Mouse (Mus musculus) brown adipose tissue, adult 24 weeks (tissue): ENCODE measurements at regions not wholly inside any gene's neighbourhood (a gene's known extent, or its start where the extent isn't known, plus 50 kb on each side); places are given as distances from the start of the nearest gene placed in this dataset.

ENCODE experiments used
- H3K27ac ChIP-seq: fragments of 200-500 bp; replicated peaks from 2 replicates; pipeline ENCODE4 v1.5.1; 2012; ENCODE audit warnings: low read depth, mild to moderate bottlenecking, low read length
- H3K4me1 ChIP-seq: fragments of 200-500 bp; 2 replicates; pipeline ENCODE4 v1.6.1; 2012; ENCODE audit warnings: low read length, mixed read lengths; ENCODE audit not compliant: control insufficient read depth, insufficient read depth, insufficient read length
- H3K4me3 ChIP-seq: fragments of 200-500 bp; 2 replicates; pipeline ENCODE4 v1.5.1; 2012; ENCODE audit warnings: low read depth, mild to moderate bottlenecking, low read length, moderate library complexity; ENCODE audit not compliant: insufficient read depth

GRCm38 (mm10) chr3:102574320-102574719 is 104.6 kb downstream of the Ngf start:
- Histone ChIP-seq H3K4me1 (no peaks in the 10 kb centered on the region), H3K4me3 (no peak overlapping the region), H3K27ac (no peak overlapping the region)

- no peak overlapping the region for H3K27ac ChIP-seq
- no peaks in the 10 kb centered on the region for H3K4me1 ChIP-seq
- no peak overlapping the region for H3K4me3 ChIP-seq
Measured at GRCm38 (mm10) chr3:102576896-102577295, 107.2 kb downstream of the Ngf start.

- no peaks in the 10 kb centered on the region for H3K4me1 ChIP-seq
Measured at GRCm38 (mm10) chr3:102581830-102582229, 112.1 kb downstream of the Ngf start.

GRCm38 (mm10) chr3:102585136-102585535 is 115.4 kb downstream of the Ngf start:
- Histone ChIP-seq H3K27ac (no peak overlapping the region), H3K4me3 (no peak overlapping the region), H3K4me1 (no peaks in the 10 kb centered on the region)

More at GRCm38 (mm10) chr3:102581830-102582229, 112.1 kb downstream of the Ngf start:
- Histone ChIP-seq H3K27ac (no peak overlapping the region), H3K4me3 (no peak overlapping the region)

- Histone ChIP-seq H3K27ac (no peak overlapping the region), H3K4me1 (no peaks in the 10 kb centered on the region), H3K4me3 (no peak overlapping the region)
Measured at GRCm38 (mm10) chr3:102586221-102586620, 116.5 kb downstream of the Ngf start.

GRCm38 (mm10) chr3:102592041-102592440 is 122.3 kb downstream of the Ngf start:
- H3K27ac ChIP-seq = no peak overlapping the region
- H3K4me3 ChIP-seq = no peak overlapping the region
- no peaks in the 10 kb centered on the region for H3K4me1 ChIP-seq

GRCm38 (mm10) chr3:102596944-102597551 is 127.3 kb downstream of the Ngf start:
- Histone ChIP-seq H3K4me1 (no peaks in the 10 kb centered on the region), H3K4me3 (no peak overlapping the region), H3K27ac (no peak overlapping the region)

- Histone ChIP-seq H3K4me3 (no peak overlapping the region), H3K4me1 (no peaks in the 10 kb centered on the region), H3K27ac (no peak overlapping the region)
Measured at GRCm38 (mm10) chr3:102599061-102599460, 129.3 kb downstream of the Ngf start.

GRCm38 (mm10) chr3:102602766-102603165 is 131.6 kb upstream of the Tspan2 start:
- Histone ChIP-seq H3K27ac (no peak overlapping the region), H3K4me1 (no peaks in the 10 kb centered on the region), H3K4me3 (no peak overlapping the region)

- Histone ChIP-seq H3K27ac (no peak overlapping the region), H3K4me1 (no peaks in the 10 kb centered on the region), H3K4me3 (no peak overlapping the region)
Measured at GRCm38 (mm10) chr3:102605284-102605683, 129.0 kb upstream of the Tspan2 start.

GRCm38 (mm10) chr3:102610970-102611369 is 123.4 kb upstream of the Tspan2 start:
- Histone ChIP-seq H3K4me3 (no peak overlapping the region), H3K4me1 (no peaks in the 10 kb centered on the region), H3K27ac (no peak overlapping the region)

GRCm38 (mm10) chr3:102611398-102612366 is 122.6 kb upstream of the Tspan2 start:
- Histone ChIP-seq H3K4me1 (no peaks in the 10 kb centered on the region), H3K4me3 (no peak overlapping the region), H3K27ac (no peak overlapping the region)

GRCm38 (mm10) chr3:102619666-102620377 is 114.5 kb upstream of the Tspan2 start:
- no peak overlapping the region for H3K4me3 ChIP-seq
- H3K4me1 ChIP-seq = no peaks in the 10 kb centered on the region
- no peak overlapping the region for H3K27ac ChIP-seq

- H3K4me3 ChIP-seq = no peak overlapping the region
- H3K4me1 ChIP-seq = no peaks in the 10 kb centered on the region
Measured at GRCm38 (mm10) chr3:102636076-102636475, 98.3 kb upstream of the Tspan2 start.

GRCm38 (mm10) chr3:102636674-102637073 is 97.7 kb upstream of the Tspan2 start:
- Histone ChIP-seq H3K4me1 (no peaks in the 10 kb centered on the region), H3K27ac (no peak overlapping the region), H3K4me3 (no peak overlapping the region)

More at GRCm38 (mm10) chr3:102636076-102636475, 98.3 kb upstream of the Tspan2 start:
- H3K27ac ChIP-seq = no peak overlapping the region
